Mouse (Mus musculus): ENCODE results near the gene Cd164l2. TPM values are rescaled to one million over a fixed set of nuclear protein-coding genes. Genes with fewer than 3 reads are reported as not detected.

Gene Cd164l2
- total RNA-seq, 1 experiment: 2.2 TPM

GRCm38 (mm10) chr4:133233285-133233976 lies 21.5 kb downstream of the Cd164l2 start:
- peaks cover 0 to 9% of the 10 kb centered on the region in 2 experiments; a peak in 3 of 4 replicates for H3K4me1 ChIP-seq (ENCODE audit: control insufficient read depth in 2 of 2, insufficient read depth in 2 of 2, low read length in 2 of 2, poor library complexity in 1 of 2)
- no peak for DNase-seq (ENCODE audit: low read depth, low spot score)
- in situ Hi-C loops (cut with MboI; ENCODE audit: low sequenced_read_pairs in 2 of 2, unreplicated experiment in 2 of 2): no loop called here
- no peak overlapping the region for H3K9ac ChIP-seq (ENCODE audit: insufficient read depth, low read depth, low read length, poor library complexity, severe bottlenecking)
- H3K9me3 ChIP-seq (ENCODE audit: control insufficient read depth, insufficient read depth, low read depth, low read length): no peaks in the 10 kb centered on the region
- TF ChIP-seq CHD2 (IDR thresholded peaks at IDR 0.05; ENCODE audit: low read depth, low read length): no peak
- TF ChIP-seq ZNF384 (IDR thresholded peaks at IDR 0.05; ENCODE audit: low read depth, low read length): peak; percentile 89
- no peak overlapping the region for H3K27ac ChIP-seq (ENCODE audit: insufficient read depth, low read depth, low read length, poor library complexity, severe bottlenecking)
- no peak overlapping the region for H3K4me3 ChIP-seq (ENCODE audit: insufficient read depth in 1 of 2, low read depth in 1 of 2, low read length in 2 of 2, poor library complexity in 1 of 2, severe bottlenecking in 1 of 2)
- no peaks in the 10 kb centered on the region for H3K36me3 ChIP-seq (ENCODE audit: control insufficient read depth, insufficient read depth, low read length, poor library complexity, severe bottlenecking)

GRCm38 (mm10) chr4:133234771-133235170 lies 22.8 kb downstream of the Cd164l2 start:
- no peak overlapping the region for H3K4me3 ChIP-seq (ENCODE audit: insufficient read depth in 1 of 2, low read depth in 1 of 2, low read length in 2 of 2, poor library complexity in 1 of 2, severe bottlenecking in 1 of 2)
- H3K9ac ChIP-seq (ENCODE audit: insufficient read depth, low read depth, low read length, poor library complexity, severe bottlenecking): no peak overlapping the region
- TF ChIP-seq CHD2 (IDR thresholded peaks at IDR 0.05; ENCODE audit: low read depth, low read length) (no peak), ZC3H11A (IDR thresholded peaks at IDR 0.05; ENCODE audit: borderline replicate concordance, low read depth, low read length) (no peak), ZNF384 (IDR thresholded peaks at IDR 0.05; ENCODE audit: low read depth, low read length) (no peak), MAFK (IDR thresholded peaks at IDR 0.05; ENCODE audit: insufficient read depth, low read depth, low read length) (no peak), HCFC1 (IDR thresholded peaks at IDR 0.05; ENCODE audit: borderline replicate concordance, insufficient read depth, low read length) (no peak)
- peaks cover 0 to 2% of the 10 kb centered on the region in 2 experiments; a peak in 1 of 4 replicates for H3K4me1 ChIP-seq (ENCODE audit: control insufficient read depth in 2 of 2, insufficient read depth in 2 of 2, low read length in 2 of 2, poor library complexity in 1 of 2)
- H3K36me3 ChIP-seq (ENCODE audit: control insufficient read depth, insufficient read depth, low read length, poor library complexity, severe bottlenecking): no peaks in the 10 kb centered on the region
- no peak for DNase-seq (ENCODE audit: low read depth, low spot score)
- in situ Hi-C loops (cut with MboI; ENCODE audit: low sequenced_read_pairs in 2 of 2, unreplicated experiment in 2 of 2): no loop called here
- no peaks in the 10 kb centered on the region for H3K9me3 ChIP-seq (ENCODE audit: control insufficient read depth, insufficient read depth, low read depth, low read length)
- no peak overlapping the region for H3K27ac ChIP-seq (ENCODE audit: insufficient read depth, low read depth, low read length, poor library complexity, severe bottlenecking)

GRCm38 (mm10) chr4:133235415-133235814 lies 23.5 kb downstream of the Cd164l2 start:
- DNase-seq (ENCODE audit: low read depth, low spot score): no peak
- Histone ChIP-seq H3K4me1 (ENCODE audit: control insufficient read depth in 2 of 2, insufficient read depth in 2 of 2, low read length in 2 of 2, poor library complexity in 1 of 2) (no peaks in the 10 kb centered on the region), H3K9ac (ENCODE audit: insufficient read depth, low read depth, low read length, poor library complexity, severe bottlenecking) (no peak overlapping the region), H3K36me3 (ENCODE audit: control insufficient read depth, insufficient read depth, low read length, poor library complexity, severe bottlenecking) (no peaks in the 10 kb centered on the region), H3K9me3 (ENCODE audit: control insufficient read depth, insufficient read depth, low read depth, low read length) (no peaks in the 10 kb centered on the region), H3K4me3 (ENCODE audit: insufficient read depth in 1 of 2, low read depth in 1 of 2, low read length in 2 of 2, poor library complexity in 1 of 2, severe bottlenecking in 1 of 2) (no peak overlapping the region), H3K27ac (ENCODE audit: insufficient read depth, low read depth, low read length, poor library complexity, severe bottlenecking) (no peak overlapping the region)
- TF ChIP-seq HCFC1 (IDR thresholded peaks at IDR 0.05; ENCODE audit: borderline replicate concordance, insufficient read depth, low read length): no peak
- no peak for TF ChIP-seq ZC3H11A (IDR thresholded peaks at IDR 0.05; ENCODE audit: borderline replicate concordance, low read depth, low read length)
- no peak for TF ChIP-seq MAFK (IDR thresholded peaks at IDR 0.05; ENCODE audit: insufficient read depth, low read depth, low read length)
- TF ChIP-seq CHD2 (IDR thresholded peaks at IDR 0.05; ENCODE audit: low read depth, low read length): no peak
- in situ Hi-C loops (cut with MboI; ENCODE audit: low sequenced_read_pairs in 2 of 2, unreplicated experiment in 2 of 2): no loop called here

- H3K4me3 ChIP-seq (ENCODE audit: insufficient read depth in 1 of 2, low read depth in 1 of 2, low read length in 2 of 2, poor library complexity in 1 of 2, severe bottlenecking in 1 of 2): no peak overlapping the region
- DNase-seq (ENCODE audit: low read depth, low spot score): no peak
- H3K36me3 ChIP-seq (ENCODE audit: control insufficient read depth, insufficient read depth, low read length, poor library complexity, severe bottlenecking): no peaks in the 10 kb centered on the region
- in situ Hi-C loops (cut with MboI; ENCODE audit: low sequenced_read_pairs in 2 of 2, unreplicated experiment in 2 of 2): no loop called here
- no peak for TF ChIP-seq ZC3H11A (IDR thresholded peaks at IDR 0.05; ENCODE audit: borderline replicate concordance, low read depth, low read length)
- no peak for TF ChIP-seq ZNF384 (IDR thresholded peaks at IDR 0.05; ENCODE audit: low read depth, low read length)
- H3K4me1 ChIP-seq (ENCODE audit: control insufficient read depth in 2 of 2, insufficient read depth in 2 of 2, low read length in 2 of 2, poor library complexity in 1 of 2): 0 out of 4 replicates have a peak, but pooled peaks cover 0 to 3% of the 10 kb centered on the region in 2 experiments
- no peak overlapping the region for H3K27ac ChIP-seq (ENCODE audit: insufficient read depth, low read depth, low read length, poor library complexity, severe bottlenecking)
- H3K9ac ChIP-seq (ENCODE audit: insufficient read depth, low read depth, low read length, poor library complexity, severe bottlenecking): no peak overlapping the region
- H3K9me3 ChIP-seq (ENCODE audit: control insufficient read depth, insufficient read depth, low read depth, low read length): no peaks in the 10 kb centered on the region
Observed at GRCm38 (mm10) chr4:133237911-133238310, 26.0 kb downstream of the Cd164l2 start.

- in situ Hi-C loops (cut with MboI; ENCODE audit: low sequenced_read_pairs in 2 of 2, unreplicated experiment in 2 of 2): no loop called here
- Histone ChIP-seq H3K4me3 (ENCODE audit: insufficient read depth in 1 of 2, low read depth in 1 of 2, low read length in 2 of 2, poor library complexity in 1 of 2, severe bottlenecking in 1 of 2) (peak within 1 kb of the TSS; percentile 79 to 85), H3K4me1 (ENCODE audit: control insufficient read depth in 2 of 2, insufficient read depth in 2 of 2, low read length in 2 of 2, poor library complexity in 1 of 2) (peaks cover 0 to 6% of the 10 kb centered on the region in 2 experiments; a peak in 1 of 4 replicates), H3K9ac (ENCODE audit: insufficient read depth, low read depth, low read length, poor library complexity, severe bottlenecking) (peak within 1 kb of the TSS; percentile 83), H3K36me3 (ENCODE audit: control insufficient read depth, insufficient read depth, low read length, poor library complexity, severe bottlenecking) (no peaks in the 10 kb centered on the region), H3K27ac (ENCODE audit: insufficient read depth, low read depth, low read length, poor library complexity, severe bottlenecking) (no peak within 1 kb of the TSS), H3K9me3 (ENCODE audit: control insufficient read depth, insufficient read depth, low read depth, low read length) (no peaks in the 10 kb centered on the region)
- peak; percentile 43 for DNase-seq (ENCODE audit: low read depth, low spot score)
- TF ChIP-seq ZC3H11A (IDR thresholded peaks at IDR 0.05; ENCODE audit: borderline replicate concordance, low read depth, low read length): no peak
- no peak for TF ChIP-seq HCFC1 (IDR thresholded peaks at IDR 0.05; ENCODE audit: borderline replicate concordance, insufficient read depth, low read length)
- no peak for TF ChIP-seq CHD2 (IDR thresholded peaks at IDR 0.05; ENCODE audit: low read depth, low read length)
- TF ChIP-seq MAFK (IDR thresholded peaks at IDR 0.05; ENCODE audit: insufficient read depth, low read depth, low read length): no peak
- no peak for TF ChIP-seq ZNF384 (IDR thresholded peaks at IDR 0.05; ENCODE audit: low read depth, low read length)
Observed at GRCm38 (mm10) chr4:133240490-133240921, 28.6 kb downstream of the Cd164l2 start, which contains the start of gene Map3k6. Map3k6 (plus strand) TSS chr4:133240818.
